ENCODE assay signal across 9 mouse cellular contexts in the genomic region with DNA sequence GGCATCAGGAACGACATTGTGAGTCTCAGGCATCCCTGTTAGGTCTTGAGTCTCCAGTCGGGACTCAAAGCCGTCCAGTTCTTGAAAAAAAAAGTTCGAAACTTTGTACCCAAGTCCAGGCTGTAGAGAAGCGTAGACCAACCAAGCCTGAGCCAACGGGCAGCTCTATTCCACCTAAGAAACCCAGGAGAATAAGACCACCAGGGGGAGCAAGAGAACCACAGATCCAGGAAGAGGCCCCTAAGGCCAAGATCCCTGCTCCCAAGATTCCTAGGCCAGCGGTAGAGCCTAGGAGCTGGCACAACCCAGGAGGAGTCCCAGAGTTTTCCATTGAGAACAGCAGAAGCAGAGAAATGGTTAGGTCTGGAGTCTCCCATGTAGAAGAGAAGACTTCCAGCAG. TPM values are rescaled to one million over a fixed set of nuclear protein-coding genes. Genes with fewer than 3 reads are reported as not detected.
A peak's percentile ranks its signal among the peaks of the same experiment; 100 is the strongest.
DNase-seq lines count a peak whose midpoint lies in the region; ATAC-seq and TF ChIP-seq lines count a peak whose summit lies in the region.
"Had no signal": no experiment of that assay in that cellular context is flagged by ENCODE, and none has a peak within 500 bp of the region (broad histone marks: within the 10 kb centered on the region; RNA-seq: fewer than 3 reads in every experiment).

No protein-coding gene starts in this region.

- no peak overlapping the region for H3K4me3 ChIP-seq in cerebellum, adult 2 months (replicated peaks; ENCODE audit: insufficient read depth, low read depth, low read length)
- H3K4me3 ChIP-seq in gastrocnemius, adult 2 months: no peak overlapping the region
- no peak overlapping the region for H3K4me3 ChIP-seq in limb, embryonic 14.5 days (replicated peaks; ENCODE audit: low read length)

- H3K9me3 ChIP-seq in limb, embryonic 14.5 days (ENCODE audit: control insufficient read depth, low read length): 0 out of 2 replicates have a peak, but pooled peaks cover 6% of the 10 kb centered on the region

- peaks cover 3% of the 10 kb centered on the region; the same call in 1 of the 2 replicates for H3K27me3 ChIP-seq in cerebellum, adult 2 months (ENCODE audit: control insufficient read depth, insufficient read depth, low read length)
- peaks cover 19% of the 10 kb centered on the region for H3K27me3 ChIP-seq in limb, embryonic 14.5 days (ENCODE audit: control insufficient read depth, insufficient read depth, low read length)

- TF ChIP-seq POLR2A in cerebellum, adult 2 months (IDR thresholded peaks at IDR 0.05; ENCODE audit: borderline replicate concordance, insufficient read depth, low read length): no peak
- TF ChIP-seq POLR2A in limb, embryonic 14.5 days (IDR thresholded peaks at IDR 0.05; ENCODE audit: borderline replicate concordance, extremely low read depth, insufficient read depth, insufficient read length): no peak

- peak; percentile 78 for TF ChIP-seq CTCF in cerebellum, adult 2 months (IDR thresholded peaks at IDR 0.05; ENCODE audit: borderline replicate concordance, insufficient read depth, low read depth, low read length)
- TF ChIP-seq CTCF in gastrocnemius, adult 2 months (IDR thresholded peaks at IDR 0.05): peak; percentile 85

- H3K4me1 ChIP-seq in cerebellum, adult 2 months (ENCODE audit: control insufficient read depth, insufficient read depth, low read length): no peaks in the 10 kb centered on the region
- H3K4me1 ChIP-seq in limb, embryonic 14.5 days (ENCODE audit: control insufficient read depth, insufficient read depth, low read length): peaks cover 6% of the 10 kb centered on the region

- no peak overlapping the region for H3K4me2 ChIP-seq in limb, embryonic 14.5 days (replicated peaks; ENCODE audit: low read depth, low read length, severe bottlenecking)

- no peak overlapping the region for H3K9ac ChIP-seq in limb, embryonic 14.5 days (ENCODE audit: low read depth, low read length, severe bottlenecking)

- no peak for ATAC-seq in limb, embryonic 14.5 days (ENCODE audit: low FRiP score, low read depth)

- peak; percentile 75 for DNase-seq in 416B (ENCODE audit: low read depth)
- peak; percentile 94 for DNase-seq in MN1 (ENCODE audit: low spot score)
- DNase-seq in cerebellum, adult 2 months: peak; percentile 67 to 74
- DNase-seq in gastrocnemius, adult 2 months: peak; percentile 74
- peak; percentile 72 to 79 for DNase-seq in kidney, adult 8-10 months
- peak; percentile 86 for DNase-seq in limb, embryonic 14.5 days (ENCODE audit: low spot score)
- peak; percentile 97 for DNase-seq in retina, embryonic 14.5 days (ENCODE audit: low spot score)
- peak; percentile 52 to 56 for DNase-seq in urinary bladder, postnatal 36 days (ENCODE audit: low spot score in 2 of 2)

- 10% methylated on average over 7 of the region's 7 CpGs for WGBS in cerebellum, adult 2 months
- 24% methylated on average over 7 of the region's 7 CpGs for WGBS in limb, embryonic 14.5 days

- intact Hi-C loops in gastrocnemius, adult 2 months (cut with DNase I): loop anchor here (1.0 to 10.0 kb wide), 3 partner anchors 102 to 279 kb away; no protein-coding TSS in a partner anchor

- H3K27ac ChIP-seq in cerebellum, adult 2 months (ENCODE audit: insufficient read depth, low read length): no peak overlapping the region
- no peak overlapping the region for H3K27ac ChIP-seq in gastrocnemius, adult 2 months
- H3K27ac ChIP-seq in limb, embryonic 14.5 days (replicated peaks; ENCODE audit: low read depth, low read length): no peak overlapping the region

- no peaks in the 10 kb centered on the region for H3K36me3 ChIP-seq in limb, embryonic 14.5 days (ENCODE audit: control insufficient read depth, insufficient read depth, low read length)

RNA-seq across cellular contexts. Expression of a gene that starts 4.3 kb away (rescaled TPM):
- polyA plus RNA-seq in cerebellum, adult 2 months (2012; rRNA removed): 0.06 and 0.13 TPM in 2 replicates
- total RNA-seq in gastrocnemius, adult 2 months (2021): not detected
- 0.14 and 0.16 TPM in 2 replicates for polyA plus RNA-seq in limb, embryonic 14.5 days (2012; rRNA removed)
- polyA plus RNA-seq in limb, embryonic 14.5 days (2014; fragmentation: Nextera tagmentation; extraction: Ambion mirVana): 0.12 TPM in 1 of 2 replicates, not detected in the other

RNA-seq across cellular contexts. Expression of a gene that starts 6.6 kb away (rescaled TPM):
- polyA plus RNA-seq in cerebellum, adult 2 months (2012; rRNA removed): not detected in 2 replicates
- not detected for total RNA-seq in gastrocnemius, adult 2 months (2021)
- polyA plus RNA-seq in limb, embryonic 14.5 days (2012; rRNA removed): 0.01 TPM in 1 of 2 replicates, not detected in the other
- 0.06 TPM in 1 of 2 replicates, not detected in the other for polyA plus RNA-seq in limb, embryonic 14.5 days (2014; fragmentation: Nextera tagmentation; extraction: Ambion mirVana)
- total RNA-seq: gastrocnemius, postnatal 36 days had no signal

RNA-seq across cellular contexts. Expression of a gene that starts 18.1 kb away (rescaled TPM):
- 114 and 124 TPM in 2 replicates for polyA plus RNA-seq in cerebellum, adult 2 months (2012; rRNA removed)
- total RNA-seq in gastrocnemius, adult 2 months (2021): 10 to 100 TPM; 44.4 to 61.4 TPM
- 155 and 182 TPM in 2 replicates for polyA plus RNA-seq in limb, embryonic 14.5 days (2012; rRNA removed)
- polyA plus RNA-seq in limb, embryonic 14.5 days (2014; fragmentation: Nextera tagmentation; extraction: Ambion mirVana): 268 and 280 TPM in 2 replicates

RNA-seq across cellular contexts. Expression of a gene that starts 31.8 kb away (rescaled TPM):
- 142 and 156 TPM in 2 replicates for polyA plus RNA-seq in cerebellum, adult 2 months (2012; rRNA removed)
- total RNA-seq in gastrocnemius, adult 2 months (2021): 10 to 100 TPM; 14.5 to 20.8 TPM
- 30.5 and 34.8 TPM in 2 replicates for polyA plus RNA-seq in limb, embryonic 14.5 days (2012; rRNA removed)
- 26.3 and 29.8 TPM in 2 replicates for polyA plus RNA-seq in limb, embryonic 14.5 days (2014; fragmentation: Nextera tagmentation; extraction: Ambion mirVana)
